Mouse (Mus musculus): ENCODE measurements at regions not wholly inside any gene's neighbourhood (a gene's known extent, or its start where the extent isn't known, plus 50 kb on each side); places are given as distances from the start of the nearest gene placed in this dataset.

GRCm38 (mm10) chr8:44656031-44656430 is 279.2 kb upstream of the Fat1 start:
- DNase-seq (ENCODE audit: low spot score) = no peak

GRCm38 (mm10) chr8:44656470-44656869 is 278.8 kb upstream of the Fat1 start:
- no peak for DNase-seq (ENCODE audit: low spot score)

DNA sequence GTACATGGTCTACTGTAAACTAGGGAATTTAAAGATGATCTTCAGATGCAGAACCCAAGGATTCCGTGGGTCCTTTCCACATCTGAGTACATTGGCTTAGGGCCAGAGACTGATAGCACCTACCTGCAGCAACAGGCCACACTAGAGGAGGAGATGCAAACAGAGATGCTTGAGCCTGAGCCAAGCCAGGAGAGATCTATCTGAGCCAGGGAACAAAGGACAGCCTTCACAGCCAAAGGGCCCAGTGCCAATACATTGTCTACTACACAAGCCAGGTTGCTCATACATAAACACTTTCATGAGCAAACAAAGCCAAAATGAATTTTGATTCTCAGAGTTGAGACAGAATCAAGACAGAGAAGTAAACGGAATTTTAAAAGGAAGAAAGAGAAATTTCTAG is 273.6 kb upstream of the Fat1 start:
- no peak for DNase-seq (ENCODE audit: low spot score)

DNA sequence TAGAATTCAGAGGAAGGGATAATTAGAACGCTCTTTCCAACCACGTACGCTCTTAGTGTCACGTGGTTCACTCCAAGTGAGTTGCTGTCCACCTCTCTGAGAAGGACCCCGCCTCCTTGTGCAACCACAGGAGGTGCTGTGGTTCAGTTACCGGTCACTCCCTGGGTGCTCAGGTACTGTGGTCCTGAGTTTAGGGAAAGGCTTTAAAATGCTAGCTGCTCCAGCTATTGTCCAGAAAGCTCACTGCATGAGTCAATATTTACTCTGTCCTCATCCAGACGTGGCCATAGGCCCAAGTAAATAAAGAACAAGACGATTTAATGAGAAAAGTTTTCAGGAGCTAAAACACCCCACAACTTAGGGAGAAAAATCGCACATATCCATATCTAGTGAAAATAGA is 248.1 kb upstream of the Fat1 start:
- no peak for DNase-seq (ENCODE audit: low spot score)

DNA sequence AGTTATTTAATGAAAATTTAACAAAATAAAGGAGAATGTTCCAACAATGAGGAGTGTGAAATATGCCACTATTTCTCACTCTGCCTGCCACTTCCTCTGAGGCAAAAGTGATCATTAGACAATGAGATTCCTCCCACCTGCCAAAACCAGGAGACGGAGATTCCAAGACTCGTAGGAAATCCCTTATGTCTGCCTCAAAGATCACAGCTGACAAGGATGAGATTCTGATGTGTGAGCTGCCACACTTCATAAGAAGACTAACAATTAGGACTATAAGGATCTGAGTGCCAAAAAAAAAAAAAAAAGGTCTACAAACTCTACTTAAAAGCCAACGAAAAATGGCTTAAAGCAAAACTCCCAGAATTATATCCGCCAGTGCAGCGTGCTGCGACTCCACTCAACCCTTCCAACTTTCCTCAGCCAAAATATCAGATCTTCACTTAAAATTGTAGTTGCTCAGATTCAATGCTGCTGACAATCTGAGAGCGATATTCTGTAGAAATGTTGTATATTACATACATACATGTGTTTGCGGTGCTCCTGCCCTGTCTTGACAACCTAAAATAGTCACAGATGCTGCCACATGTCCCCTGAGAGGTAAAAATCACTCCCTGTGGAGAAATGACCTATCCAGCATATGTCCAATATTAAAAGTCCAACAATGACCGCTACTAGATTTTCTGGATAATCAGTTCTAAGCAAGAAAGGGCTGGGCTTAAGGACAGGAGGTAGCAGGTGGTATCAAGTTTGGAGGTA is 245.2 kb upstream of the Fat1 start:
- no peak for DNase-seq (ENCODE audit: low spot score)

- no peak for DNase-seq (ENCODE audit: low spot score)
These were observed 244.7 kb upstream of the Fat1 start for GRCm38 (mm10) chr8:44690593-44690950.

GRCm38 (mm10) chr8:44691140-44691539 is 244.1 kb upstream of the Fat1 start:
- no peak for DNase-seq (ENCODE audit: low spot score)

- no peak for DNase-seq (ENCODE audit: low spot score)
These were observed 243.1 kb upstream of the Fat1 start for GRCm38 (mm10) chr8:44692036-44692688.

GRCm38 (mm10) chr8:44694861-44695260 is 240.4 kb upstream of the Fat1 start:
- no peak for DNase-seq (ENCODE audit: low spot score)

- no peak for DNase-seq (ENCODE audit: low spot score)
These were observed 239.0 kb upstream of the Fat1 start for GRCm38 (mm10) chr8:44696066-44696853.

DNA sequence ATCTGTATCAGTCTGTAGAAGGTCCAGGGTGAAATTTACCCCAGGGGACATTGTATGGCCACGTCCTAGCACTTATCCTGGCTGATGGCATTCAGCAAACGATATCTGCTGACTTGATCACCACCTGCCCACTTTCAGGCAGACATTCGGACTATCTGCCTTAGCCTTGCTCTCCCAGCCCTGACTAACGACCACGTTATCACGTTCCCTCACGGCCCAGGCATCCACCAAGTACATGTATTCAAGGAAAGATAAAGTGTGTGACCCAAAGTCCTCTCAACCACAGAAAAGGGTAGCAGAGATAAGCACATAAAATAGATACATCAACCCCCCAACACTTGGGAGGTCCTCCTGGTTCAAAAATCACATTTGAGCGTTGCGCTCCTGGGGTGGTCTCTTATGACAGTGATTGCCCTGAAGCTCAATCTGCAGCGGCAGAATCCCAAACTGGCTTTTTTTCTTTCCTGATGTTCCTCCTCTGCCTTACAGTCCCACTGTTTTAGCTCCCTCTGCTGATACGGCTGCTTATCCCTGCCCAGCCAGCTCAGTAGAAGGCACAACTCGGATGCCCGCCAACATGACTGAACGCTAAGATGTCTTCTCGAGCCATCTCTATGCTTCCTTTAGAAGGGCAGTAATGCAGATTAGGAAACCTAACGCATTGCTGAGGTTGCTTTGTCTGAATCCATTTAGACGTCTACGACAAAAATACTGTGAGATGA is 235.7 kb upstream of the Fat1 start:
- DNase-seq (ENCODE audit: low spot score) = no peak

- DNase-seq (ENCODE audit: low spot score) = no peak
These were observed 230.5 kb upstream of the Fat1 start for GRCm38 (mm10) chr8:44704595-44705265.

GRCm38 (mm10) chr8:44708659-44709170 is 226.5 kb upstream of the Fat1 start:
- DNase-seq (ENCODE audit: low spot score) = no peak

DNA sequence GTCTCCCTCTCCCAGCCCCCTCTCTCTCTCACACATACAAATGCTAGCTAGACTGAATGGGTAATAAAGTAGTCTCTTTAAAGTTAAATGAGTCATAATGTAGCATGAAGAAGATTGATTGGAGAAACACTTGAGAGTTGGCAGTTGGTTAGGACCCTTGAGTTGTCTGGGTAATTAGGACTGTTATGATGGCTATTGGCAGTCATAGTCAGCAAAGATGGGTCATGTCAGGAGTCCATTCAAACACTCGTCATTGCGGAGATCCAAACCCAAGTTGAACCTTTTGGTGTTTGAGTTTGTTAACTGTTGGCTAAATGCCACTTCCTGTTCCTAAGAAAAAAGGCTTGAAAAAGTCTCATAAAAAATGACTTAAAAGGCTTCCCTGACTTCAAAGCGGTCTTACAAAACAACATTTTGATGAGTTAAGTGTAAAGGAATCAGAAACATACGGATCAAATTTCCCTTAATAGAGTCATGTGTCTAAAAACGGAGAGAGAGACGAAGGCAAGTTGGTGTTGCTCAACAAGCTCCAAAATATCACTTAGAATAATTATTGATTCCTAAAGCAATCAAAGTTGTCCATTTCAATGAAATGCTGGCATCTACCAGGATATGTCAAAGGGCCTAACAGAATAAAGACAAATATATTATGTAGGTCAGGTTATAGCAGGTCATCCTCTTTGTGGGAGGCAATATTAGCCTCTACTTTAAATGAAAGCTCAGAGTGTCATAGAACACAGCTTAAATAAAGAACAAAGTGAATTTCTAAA is 225.9 kb upstream of the Fat1 start:
- no peak for DNase-seq (ENCODE audit: low spot score)

DNA sequence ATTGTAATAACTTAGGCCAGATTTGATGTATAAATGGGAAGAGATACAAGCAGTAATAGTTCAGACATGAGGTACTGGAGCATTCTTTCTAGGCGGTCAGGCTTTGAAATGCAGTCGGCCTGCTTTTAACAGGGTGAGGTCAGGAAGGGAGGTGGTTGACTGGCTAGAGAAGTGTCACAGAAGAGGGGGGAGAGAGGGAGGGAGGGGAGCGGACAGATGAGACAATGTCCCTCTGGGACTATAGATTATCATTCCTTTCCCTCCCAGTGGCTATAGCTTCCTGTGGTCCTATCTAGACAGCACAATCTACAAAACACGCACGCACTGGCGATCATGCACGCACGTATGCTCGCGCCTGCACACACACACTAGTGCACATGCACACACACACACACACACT is 200.7 kb upstream of the Fat1 start:
- no peak for DNase-seq (ENCODE audit: low spot score)

DNA sequence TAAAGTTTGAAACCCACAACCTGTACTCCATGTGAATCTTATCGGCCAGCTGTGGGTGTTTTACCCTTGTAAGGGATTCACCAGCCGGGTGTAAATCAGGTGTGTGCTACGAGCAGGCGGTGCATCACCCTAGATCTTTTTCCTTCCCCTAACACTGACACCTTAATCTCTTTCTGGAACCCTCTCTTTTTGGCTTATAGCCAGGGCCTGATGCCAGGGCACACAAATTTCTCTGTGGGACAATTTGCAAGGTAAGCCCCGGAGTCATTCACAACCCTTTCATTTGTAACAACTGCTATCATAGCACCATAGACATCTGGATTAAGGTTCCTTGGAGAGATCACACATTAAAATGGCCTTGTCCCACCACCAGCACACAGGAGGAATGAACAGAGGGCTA is 199.4 kb upstream of the Fat1 start:
- no peak for DNase-seq (ENCODE audit: low spot score)

DNA sequence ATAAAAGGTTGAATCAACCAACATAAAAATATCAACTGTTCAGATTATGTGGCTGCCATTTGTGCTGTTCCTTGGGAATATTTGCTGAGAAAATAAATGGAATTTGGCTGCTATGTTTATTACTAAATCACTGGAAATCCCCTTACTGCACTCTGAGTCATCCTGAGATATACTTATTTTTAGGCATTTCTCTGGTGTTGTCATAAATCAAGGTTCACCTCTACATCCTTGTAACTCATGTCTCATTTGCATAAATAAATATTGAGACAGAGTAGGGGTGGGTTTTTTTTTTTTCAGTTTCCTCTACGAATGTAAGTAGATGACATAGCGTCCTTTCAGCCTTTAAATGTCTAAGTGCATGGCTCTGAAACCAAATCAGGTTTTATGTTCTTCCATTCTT is 191.9 kb upstream of the Fat1 start:
- DNase-seq (ENCODE audit: low spot score) = no peak

GRCm38 (mm10) chr8:44744991-44745658 is 190.1 kb upstream of the Fat1 start:
- no peak for DNase-seq (ENCODE audit: low spot score)

GRCm38 (mm10) chr8:44758727-44759126 is 176.5 kb upstream of the Fat1 start:
- no peak for DNase-seq (ENCODE audit: low spot score)

- no peak for DNase-seq (ENCODE audit: low spot score)
These were observed 172.5 kb upstream of the Fat1 start for GRCm38 (mm10) chr8:44762731-44763130.

All from yolk sac, embryonic 10.5 days (tissue).